Mouse (Mus musculus) B cell, adult 2 months (primary cell): Measurements from ENCODE around the gene Gm11114.
A peak's percentile ranks its signal among the peaks of the same experiment; 100 is the strongest.

Experiments used
- DNase-seq, 2 experiments: peaks; one replicate each; pipeline ENCODE4 v3.0.0; 2022

The Gm11114 gene

GRCm38 (mm10) chr9:85312473-85312872 is at the start of gene Gm11114:
Gene Gm11114 (plus strand): TSS chr9:85312773.
- no peak for DNase-seq

- DNase-seq = no peak
Measured at GRCm38 (mm10) chr9:85266847-85267246, 45.7 kb upstream of the Gm11114 start.

GRCm38 (mm10) chr9:85274114-85274513 is 38.5 kb upstream of the Gm11114 start:
- DNase-seq = no peak

GRCm38 (mm10) chr9:85302849-85303248 is 9.7 kb upstream of the Gm11114 start:
- no peak for DNase-seq

- no peak for DNase-seq
Measured at GRCm38 (mm10) chr9:85303378-85303777, 9.2 kb upstream of the Gm11114 start.

GRCm38 (mm10) chr9:85316122-85316521 is 3.5 kb downstream of the Gm11114 start:
- DNase-seq = no peak

GRCm38 (mm10) chr9:85320167-85320951 is 7.8 kb downstream of the Gm11114 start:
- no peak for DNase-seq

GRCm38 (mm10) chr9:85324158-85324875 is 11.7 kb downstream of the Gm11114 start:
- DNase-seq = no peak

- no peak for DNase-seq
Measured at GRCm38 (mm10) chr9:85325201-85325868, 12.8 kb downstream of the Gm11114 start.

GRCm38 (mm10) chr9:85326292-85327241 is 14.0 kb downstream of the Gm11114 start:
- peak; percentile 28 to 41 for DNase-seq

- peak; percentile 87 to 89 for DNase-seq
Measured at GRCm38 (mm10) chr9:85327242-85328211, 15.0 kb downstream of the Gm11114 start, which contains the start of gene Tent5a. Gene Tent5a (minus strand): TSS chr9:85327348.

GRCm38 (mm10) chr9:85328259-85328658 is 15.7 kb downstream of the Gm11114 start:
- DNase-seq = peak; percentile 92 to 94

GRCm38 (mm10) chr9:85331521-85331920 is 18.9 kb downstream of the Gm11114 start:
- DNase-seq = no peak

GRCm38 (mm10) chr9:85336046-85336445 is 23.5 kb downstream of the Gm11114 start:
- DNase-seq = no peak

- peak; percentile 28 to 43 for DNase-seq
Measured at GRCm38 (mm10) chr9:85340303-85340702, 27.7 kb downstream of the Gm11114 start.

GRCm38 (mm10) chr9:85342892-85343785 is 30.6 kb downstream of the Gm11114 start:
- no peak for DNase-seq

GRCm38 (mm10) chr9:85347823-85348523 is 35.4 kb downstream of the Gm11114 start:
- no peak for DNase-seq

- no peak for DNase-seq
Measured at GRCm38 (mm10) chr9:85355559-85355958, 43.0 kb downstream of the Gm11114 start.

GRCm38 (mm10) chr9:85357154-85357860 is 44.7 kb downstream of the Gm11114 start:
- no peak for DNase-seq
